Mouse (Mus musculus) ovary, postnatal 36 days (tissue): Measurements from ENCODE around the gene 1500009C09Rik.

Experiments used
- DNase-seq: peaks from one replicate; pipeline ENCODE4 v3.0.0; 2022; ENCODE audit warnings: low spot score, mixed read lengths

1500009C09Rik gene

GRCm38 (mm10) chr15:82247131-82247776, 4.9 kb upstream of the 1500009C09Rik start:
- DNase-seq, result no peak

- DNase-seq, result no peak
Observed at GRCm38 (mm10) chr15:82251579-82251978, 618 bp upstream of the 1500009C09Rik start.

GRCm38 (mm10) chr15:82255248-82255647, 3.1 kb downstream of the 1500009C09Rik start:
- DNase-seq, result no peak

GRCm38 (mm10) chr15:82255944-82256383, 3.8 kb downstream of the 1500009C09Rik start:
- DNase-seq, result no peak

- DNase-seq, result peak; percentile 55
Observed at GRCm38 (mm10) chr15:82259510-82259909, 7.3 kb downstream of the 1500009C09Rik start.

GRCm38 (mm10) chr15:82266356-82266755, 14.2 kb downstream of the 1500009C09Rik start:
- peak; percentile 48 for DNase-seq

- no peak for DNase-seq
Observed at GRCm38 (mm10) chr15:82268185-82268584, 16.0 kb downstream of the 1500009C09Rik start.

- DNase-seq, result no peak
Observed at GRCm38 (mm10) chr15:82268783-82269182, 16.6 kb downstream of the 1500009C09Rik start.

- DNase-seq, result peak; percentile 66
Observed at GRCm38 (mm10) chr15:82271201-82271600, 19.0 kb downstream of the 1500009C09Rik start.

- no peak for DNase-seq
Observed at GRCm38 (mm10) chr15:82272295-82272694, 20.1 kb downstream of the 1500009C09Rik start.

GRCm38 (mm10) chr15:82274593-82274926, 22.4 kb downstream of the 1500009C09Rik start, which contains the start of gene Sept3:
TSS of gene Sept3 (plus strand) at chr15:82274893.
- no peak for DNase-seq

GRCm38 (mm10) chr15:82274927-82275901, 23.0 kb downstream of the 1500009C09Rik start:
- peak; percentile 33 for DNase-seq

GRCm38 (mm10) chr15:82277591-82277990, 25.4 kb downstream of the 1500009C09Rik start:
- no peak for DNase-seq

- DNase-seq, result no peak
Observed at GRCm38 (mm10) chr15:82280638-82281037, 28.4 kb downstream of the 1500009C09Rik start.

- no peak for DNase-seq
Observed at GRCm38 (mm10) chr15:82286157-82286556, 34.0 kb downstream of the 1500009C09Rik start.

- no peak for DNase-seq
Observed at GRCm38 (mm10) chr15:82290252-82290651, 38.1 kb downstream of the 1500009C09Rik start.

- DNase-seq, result no peak
Observed at GRCm38 (mm10) chr15:82292851-82293250, 40.7 kb downstream of the 1500009C09Rik start.

- DNase-seq, result no peak
Observed at GRCm38 (mm10) chr15:82293271-82293711, 41.1 kb downstream of the 1500009C09Rik start.

GRCm38 (mm10) chr15:82294059-82294458, 41.9 kb downstream of the 1500009C09Rik start:
- DNase-seq, result no peak

- no peak for DNase-seq
Observed at GRCm38 (mm10) chr15:82298764-82299561, 46.8 kb downstream of the 1500009C09Rik start, which contains the start of gene Wbp2nl. TSS of gene Wbp2nl (plus strand) at chr15:82298954.

- DNase-seq, result no peak
Observed at GRCm38 (mm10) chr15:82307107-82307506, 54.9 kb downstream of the 1500009C09Rik start.

GRCm38 (mm10) chr15:82308416-82308815, 56.2 kb downstream of the 1500009C09Rik start:
- no peak for DNase-seq
